Mouse (Mus musculus) gastrocnemius, postnatal 10 days (tissue): Measurements from ENCODE around the gene Oog4. TPM values are rescaled to one million over a fixed set of nuclear protein-coding genes. Genes with fewer than 3 reads are reported as not detected.
"Not testable (repeated sequence)": the region's sequence is repeated elsewhere in the genome, so short reads cannot be mapped to it uniquely, and the experiment has no call there.

Source experiments
- DNase-seq: peaks from one replicate; pipeline ENCODE4 v3.0.0; 2021; ENCODE audit warnings: mixed read lengths
- long read RNA-seq, 2 experiments: library from polyadenylated mRNA; stranded (forward); transcript quantifications; one replicate each; pipeline ENCODE4 v2.0.0; 2021
- total RNA-seq, 2 experiments: library from RNA; stranded (reverse); gene quantifications; 2 replicates each; pipeline ENCODE4 v1.2.3; 2021

Oog4 gene
- not detected for total RNA-seq
- long read RNA-seq, experiment 1: 0 reads
- long read RNA-seq, experiment 2: 0 reads

- DNase-seq: no peak
These were observed at the start of gene Oog4 for GRCm38 (mm10) chr4:143450224-143450623. TSS of gene Oog4 (minus strand) at chr4:143450324.

DNA sequence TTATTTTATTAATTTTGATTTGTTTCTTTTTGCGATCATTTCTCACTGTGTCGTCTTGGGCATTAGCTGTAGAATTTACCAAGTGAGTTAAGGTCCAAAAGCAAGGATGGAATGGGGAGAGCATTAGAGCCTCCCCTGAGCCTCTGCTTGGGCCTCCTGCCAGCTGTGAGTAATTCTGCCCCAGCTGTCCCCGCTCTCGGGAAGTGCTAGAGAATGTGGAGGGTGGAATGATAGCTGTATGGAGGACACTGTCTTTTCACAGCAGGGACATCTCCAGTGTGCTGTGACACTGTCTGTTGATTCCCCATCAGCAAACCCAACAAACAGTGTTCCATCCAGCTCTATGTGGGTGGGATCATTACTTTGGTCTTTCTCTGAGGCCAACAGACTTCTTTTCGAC lies 23.4 kb downstream of the Oog4 start:
- DNase-seq: not testable (repeated sequence)

GRCm38 (mm10) chr4:143414121-143414520 lies 36.0 kb downstream of the Oog4 start:
- no peak for DNase-seq

DNA sequence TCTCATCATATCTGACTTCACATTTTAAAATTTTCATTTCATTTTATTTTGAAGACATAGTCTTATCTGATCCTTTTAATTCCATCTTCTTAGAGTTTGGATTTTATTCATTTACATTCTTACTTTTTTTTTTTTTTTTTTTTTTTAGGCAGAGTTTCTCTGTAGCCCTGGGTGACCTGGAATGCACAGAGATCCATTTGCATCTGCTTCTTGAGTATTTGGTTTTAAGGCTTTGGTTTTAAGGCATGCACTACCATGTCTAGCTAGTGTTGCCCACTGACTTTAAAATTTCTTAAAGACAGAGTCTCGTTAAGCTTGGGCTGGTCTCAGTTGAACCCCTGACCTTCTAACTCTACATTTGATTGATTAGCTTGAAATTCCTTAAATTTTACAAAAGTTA lies 36.5 kb downstream of the Oog4 start:
- DNase-seq: no peak

DNA sequence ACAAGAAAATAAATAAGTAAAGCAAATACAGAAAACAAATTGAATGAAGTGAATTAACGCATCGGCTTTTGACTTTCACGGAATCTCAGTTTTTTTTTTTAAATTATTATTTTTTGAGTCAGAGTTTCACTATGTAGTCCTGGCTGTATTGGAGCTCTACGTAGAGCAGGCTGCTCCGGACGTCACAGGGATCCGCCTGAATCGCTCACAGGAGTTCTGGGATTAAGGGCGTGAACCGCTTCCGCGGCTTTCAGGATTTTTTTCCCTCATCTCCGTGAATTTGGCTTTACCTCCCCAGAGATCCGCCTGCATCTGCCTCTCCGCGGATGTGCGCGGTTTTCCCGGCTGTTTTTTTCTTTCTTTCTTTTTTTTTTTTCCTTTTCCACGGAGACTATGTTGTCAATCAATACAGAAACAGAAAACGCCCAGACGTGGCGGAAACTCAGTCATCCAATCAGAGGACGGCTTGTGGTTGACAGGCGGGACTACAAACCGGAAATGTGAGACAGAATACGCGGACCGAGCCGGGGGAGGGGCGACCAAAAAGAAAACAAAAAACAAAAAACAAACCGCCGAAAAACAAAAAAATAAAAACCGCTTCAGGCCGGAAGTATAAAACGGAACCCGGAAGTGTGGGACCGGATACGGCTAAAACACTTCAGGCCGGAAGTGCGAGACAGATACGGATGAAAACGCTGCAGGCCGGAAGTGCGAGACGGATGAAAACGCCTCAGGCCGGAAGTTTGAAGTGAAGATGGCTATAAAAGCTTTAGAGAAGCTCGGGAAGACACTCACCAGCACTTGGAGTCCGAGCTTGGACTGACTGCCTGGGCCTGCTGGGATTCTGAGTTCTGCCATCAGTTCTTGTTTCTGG lies 37.7 kb downstream of the Oog4 start, which contains the start of gene Pramef8:
TSS of gene Pramef8 (plus strand) at position 208 of the 874 bp plus-strand sequence.
- DNase-seq: peak; percentile 82

DNA sequence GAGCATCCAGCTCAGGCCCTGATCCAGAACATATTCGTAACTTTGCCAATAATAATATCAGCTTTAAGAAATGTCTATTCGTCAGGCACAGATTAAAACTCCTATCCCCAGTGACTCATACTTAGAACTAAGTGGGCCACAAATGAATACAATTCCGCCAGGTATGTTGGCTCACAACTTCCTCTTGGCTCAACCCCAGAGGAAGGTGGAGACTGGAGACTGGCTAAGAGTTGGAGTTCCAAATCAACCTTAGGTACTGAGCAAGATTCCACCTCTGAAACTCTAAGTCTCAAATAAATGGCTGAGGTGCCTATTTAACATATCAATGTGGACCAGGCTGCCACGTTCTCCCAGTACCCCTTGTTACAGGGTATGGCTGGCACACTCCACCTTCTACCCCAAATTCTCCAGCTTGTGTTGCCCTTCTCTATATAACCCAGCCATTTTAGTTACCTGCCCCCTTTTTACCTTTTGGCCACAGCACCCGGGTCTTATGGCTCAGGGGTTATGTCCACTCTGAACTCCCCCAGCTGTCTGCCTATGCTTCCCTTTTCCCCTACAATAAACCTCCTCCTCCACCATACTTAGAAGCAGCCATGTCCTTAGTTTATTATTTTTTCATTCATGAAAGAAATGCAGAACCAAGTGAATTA lies 38.4 kb downstream of the Oog4 start:
- no peak for DNase-seq

DNA sequence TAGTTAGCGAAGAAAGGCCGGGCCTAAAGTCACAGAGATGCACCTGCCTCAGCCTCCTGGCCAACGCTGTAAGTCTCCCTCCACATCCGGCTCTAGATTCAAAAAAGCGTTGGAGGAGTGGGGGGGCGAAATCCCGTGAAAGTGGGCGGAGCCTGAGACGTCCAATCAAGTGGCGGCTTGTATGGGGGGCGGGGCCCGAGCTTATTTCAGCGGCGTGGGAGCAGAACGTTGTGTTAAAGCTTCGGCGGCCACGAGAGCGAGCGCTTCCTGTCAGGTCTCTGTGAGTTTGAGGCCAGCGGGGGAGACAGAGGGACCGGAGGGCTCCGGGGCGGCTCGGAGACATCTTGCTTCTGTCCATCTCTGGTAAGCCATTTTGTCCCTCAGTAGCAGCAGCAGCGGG lies 55.9 kb downstream of the Oog4 start, which contains the start of gene Pramel1:
TSS of gene Pramel1 (plus strand) at position 248 of the 400 bp plus-strand sequence.
- DNase-seq: no peak

- peak; percentile 53 for DNase-seq
These were observed 61.0 kb downstream of the Oog4 start for GRCm38 (mm10) chr4:143388955-143389702.

Other genes with a start within 250 kb of the Oog4 start
- gene Prdm2, start 237.3 kb downstream of the Oog4 start, total RNA-seq: 10 to 100 TPM; 20.4 to 25.9 TPM
- gene Pdpn, start 150.8 kb downstream of the Oog4 start, total RNA-seq: 10 to 100 TPM; 23.1 to 28.3 TPM
- gene Lrrc38, start 100.6 kb downstream of the Oog4 start, total RNA-seq: 10 to 100 TPM; 18.6 to 24.2 TPM
- under 1 TPM; 0.19 to 0.25 TPM for gene Pramel1, start 55.9 kb downstream of the Oog4 start, total RNA-seq
- gene Pramef8, start 37.9 kb downstream of the Oog4 start, total RNA-seq: 1 to 10 TPM; 7.3 TPM
- gene Gm13043, start 61.0 kb upstream of the Oog4 start, total RNA-seq: not detected
- gene Gm13040, start 85.6 kb upstream of the Oog4 start, total RNA-seq: not detected
- gene BC080695, start 101.4 kb upstream of the Oog4 start, total RNA-seq: not detected
- not detected for gene Gm13057, start 101.4 kb upstream of the Oog4 start, total RNA-seq
- gene Gm13083, start 164.7 kb upstream of the Oog4 start, total RNA-seq: not detected
- gene Gm13088, start 206.9 kb upstream of the Oog4 start, total RNA-seq: not detected